Mouse (Mus musculus) spleen, postnatal 14 days (tissue): ENCODE measurements around the gene Ttyh2.
A peak's percentile ranks its signal among the peaks of the same experiment; 100 is the strongest.

Source experiments
- DNase-seq, 2 experiments: peaks; one replicate each; pipeline ENCODE4 v3.0.0; 2021 to 2022; ENCODE audit warnings: low spot score in 2 of 2

The Ttyh2 gene

GRCm38 (mm10) chr11:114747564-114748138 lies 72.4 kb downstream of the Ttyh2 start:
- no peak for DNase-seq

- DNase-seq = peak in 1 of 2 experiments; percentile 19
Measured at GRCm38 (mm10) chr11:114764820-114765818, 89.9 kb downstream of the Ttyh2 start, which contains the start of gene Kif19a. TSS of gene Kif19a (plus strand) at chr11:114765388.

- DNase-seq = no peak
Measured at GRCm38 (mm10) chr11:114769911-114770310, 94.7 kb downstream of the Ttyh2 start.
